Mouse (Mus musculus): ENCODE results near the gene Zbtb4.
"Not testable (repeated sequence)": the region's sequence is repeated elsewhere in the genome, so short reads cannot be mapped to it uniquely, and the experiment has no call there.

Gene Zbtb4

DNA sequence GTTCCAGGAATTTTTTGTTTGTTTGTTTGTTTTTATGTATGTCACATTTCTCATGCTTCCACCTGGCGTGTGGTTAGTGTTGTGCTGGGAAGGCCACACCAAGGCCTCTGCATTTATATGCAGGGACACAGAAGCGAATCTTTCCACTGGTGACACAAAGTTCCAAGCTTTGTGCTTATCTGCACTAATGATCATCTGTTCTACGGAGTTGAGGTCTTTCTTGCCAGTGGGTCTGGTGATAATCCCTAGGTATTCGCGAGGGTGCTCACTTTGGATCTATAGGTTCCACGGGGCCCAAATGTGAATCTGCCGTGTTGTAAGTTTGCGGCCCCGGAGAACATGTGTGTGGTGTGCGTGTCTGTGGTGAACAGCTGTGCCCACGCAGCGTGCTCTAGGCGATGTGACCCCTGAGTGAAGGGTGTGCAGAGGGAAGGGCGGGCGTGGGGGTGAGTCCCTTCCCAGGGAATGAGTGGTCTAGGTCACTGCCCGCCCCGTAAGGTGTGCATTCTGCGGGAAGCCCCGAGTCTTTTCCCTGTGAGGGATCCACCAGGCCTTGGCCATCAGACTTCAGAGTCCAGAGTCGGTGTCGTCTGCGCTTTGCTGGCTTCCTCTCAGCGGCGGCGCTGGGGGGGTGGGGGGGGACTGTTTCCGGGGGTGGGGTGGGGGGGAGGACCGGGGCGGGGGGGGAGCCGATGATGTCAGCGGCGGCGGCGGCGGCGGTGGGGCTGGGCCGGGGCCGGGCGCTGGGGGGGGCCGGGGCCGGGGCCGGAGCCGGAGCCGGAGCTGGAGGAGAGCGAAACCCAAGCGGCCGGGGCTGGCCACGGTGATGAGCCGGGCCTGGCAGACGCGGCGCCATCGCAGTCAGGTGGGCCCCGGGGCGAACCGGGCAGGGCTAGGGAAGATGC is at the start of gene Zbtb4:
Gene Zbtb4, plus strand, starts transcription at position 692 of the 905 bp plus-strand sequence.
- DNase-seq = peak in 1 of 2 experiments; percentile 75

- no peak for DNase-seq
These were observed 49.8 kb upstream of the Zbtb4 start for GRCm38 (mm10) chr11:69715929-69716328.

DNA sequence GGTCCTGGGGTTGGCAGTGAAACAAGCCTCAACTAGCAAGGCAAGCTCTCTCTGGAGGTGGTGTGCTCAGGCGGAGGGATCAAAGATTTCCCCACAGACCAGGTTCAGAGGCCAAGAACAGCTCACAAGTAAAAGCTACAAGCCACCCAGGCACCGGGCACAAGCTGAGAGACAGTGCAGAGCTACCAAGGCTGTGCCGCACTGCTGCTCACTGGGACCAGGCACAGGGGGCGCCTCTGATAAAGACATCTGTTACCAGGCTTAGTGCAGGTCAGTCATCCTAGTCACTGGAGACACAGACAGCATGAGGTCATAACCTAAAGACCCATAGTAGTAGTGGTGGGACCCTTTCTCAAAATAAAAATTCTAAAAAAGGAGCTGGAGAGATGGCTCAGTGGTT is 48.8 kb upstream of the Zbtb4 start:
- DNase-seq = no peak

- DNase-seq = no peak
These were observed 47.1 kb upstream of the Zbtb4 start for GRCm38 (mm10) chr11:69718661-69719060.

DNA sequence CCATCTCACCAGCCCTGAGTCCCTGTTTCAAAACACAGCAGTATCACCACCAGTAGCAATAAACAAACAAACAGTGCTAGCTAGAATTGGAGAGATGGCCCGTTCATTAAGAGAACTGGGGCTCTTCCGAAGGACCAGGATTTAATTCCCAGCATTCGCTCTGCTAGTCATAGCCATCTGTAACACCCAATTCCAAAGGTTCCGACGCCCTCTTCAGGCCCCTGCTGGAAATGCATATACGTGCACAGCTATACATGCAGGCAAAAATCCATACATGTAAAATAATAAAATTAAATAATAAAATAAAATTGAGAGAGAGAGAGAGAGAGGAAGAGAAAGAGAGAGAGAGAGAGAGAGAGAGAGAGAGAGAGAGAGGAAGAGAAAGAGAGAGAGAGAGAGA is 46.3 kb upstream of the Zbtb4 start:
- no peak for DNase-seq

DNA sequence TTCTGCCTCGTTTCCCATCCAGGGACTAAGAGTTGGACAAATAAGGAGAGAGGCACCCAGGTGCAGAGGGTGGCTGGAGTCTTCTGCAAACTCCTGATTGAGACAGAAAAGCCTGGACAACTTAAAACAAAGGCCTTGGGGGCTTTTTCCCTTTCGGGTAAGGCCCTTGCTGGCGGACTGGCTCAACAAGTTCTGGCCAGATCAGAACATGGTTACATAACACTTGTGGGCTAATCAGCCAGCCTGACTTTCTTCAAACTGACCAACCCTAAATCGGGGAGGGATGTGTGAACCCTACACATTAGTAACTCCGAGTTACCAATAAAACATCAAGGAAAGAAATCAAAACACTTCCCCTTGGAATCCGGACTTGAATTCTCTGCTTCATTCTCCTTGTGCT is 44.9 kb upstream of the Zbtb4 start:
- no peak for DNase-seq

DNA sequence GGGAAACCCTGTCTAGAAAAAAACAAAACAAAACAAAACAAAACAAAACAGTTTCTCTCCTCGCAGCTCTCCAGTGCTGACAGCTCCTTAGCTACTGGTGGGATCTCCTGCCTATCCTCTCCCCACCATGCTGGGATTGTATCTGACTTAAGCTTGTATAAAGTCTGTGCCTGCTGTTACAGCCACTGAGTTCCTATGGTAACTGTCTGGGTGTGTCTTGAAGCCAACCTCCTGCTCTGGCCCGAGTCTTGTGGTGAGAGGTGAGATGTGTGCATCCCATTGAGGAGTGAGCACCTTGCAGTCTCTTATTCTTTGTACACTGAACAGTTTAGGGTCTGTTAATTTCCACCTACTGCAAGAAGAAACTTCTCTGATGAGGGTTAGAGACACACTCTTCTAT is 42.6 kb upstream of the Zbtb4 start:
- no peak for DNase-seq

- DNase-seq = no peak
These were observed 39.8 kb upstream of the Zbtb4 start for GRCm38 (mm10) chr11:69725951-69726350.

- peak; percentile 70 to 81 for DNase-seq
These were observed 36.6 kb upstream of the Zbtb4 start for GRCm38 (mm10) chr11:69729063-69729462.

GRCm38 (mm10) chr11:69731408-69731807 is 34.3 kb upstream of the Zbtb4 start:
- not testable (repeated sequence) for DNase-seq

DNA sequence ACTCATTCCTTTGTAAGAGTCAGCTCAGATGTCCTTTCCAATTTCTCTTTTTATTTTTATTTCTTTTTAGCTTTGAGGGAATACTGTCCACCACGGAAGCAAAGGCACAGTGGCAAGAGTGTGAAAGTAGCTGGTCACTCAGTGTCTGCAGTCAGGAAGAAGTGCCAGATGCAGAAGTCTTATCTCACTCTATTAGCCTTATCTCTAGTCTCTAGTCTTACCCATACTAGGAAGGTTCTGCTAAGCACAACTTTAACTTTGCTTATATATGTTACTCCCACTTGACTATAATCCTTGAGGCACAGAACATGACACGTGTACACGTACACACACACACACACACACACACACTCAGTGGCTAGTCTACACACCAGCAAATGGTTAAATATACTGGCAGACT is 14.1 kb upstream of the Zbtb4 start:
- DNase-seq = no peak

GRCm38 (mm10) chr11:69752686-69753085 is 13.0 kb upstream of the Zbtb4 start:
- DNase-seq = no peak

DNA sequence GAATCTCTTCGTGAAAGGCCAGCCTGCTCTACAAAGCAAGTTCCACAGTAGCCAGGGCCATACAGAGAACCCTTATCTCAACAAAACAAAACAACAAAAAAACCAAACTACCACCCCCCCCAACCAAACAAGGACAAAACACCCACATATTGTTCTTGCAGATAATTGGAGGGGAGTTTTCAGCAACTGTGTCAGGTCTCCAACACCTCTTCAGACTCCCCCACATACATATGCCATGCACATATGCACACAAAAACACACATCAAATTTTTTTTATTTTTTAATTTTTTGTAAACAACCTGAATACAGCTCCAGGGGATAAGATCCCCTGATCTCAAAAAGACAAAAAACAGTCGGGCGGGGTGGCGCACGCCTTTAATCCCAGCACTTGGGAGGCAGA is 11.5 kb upstream of the Zbtb4 start:
- no peak for DNase-seq

- DNase-seq = peak; percentile 74 to 83
These were observed 11.0 kb upstream of the Zbtb4 start for GRCm38 (mm10) chr11:69754701-69755100.

GRCm38 (mm10) chr11:69757303-69758089 is 8.2 kb upstream of the Zbtb4 start:
- DNase-seq = peak in 1 of 2 experiments; percentile 4

GRCm38 (mm10) chr11:69758090-69758456 is 7.6 kb upstream of the Zbtb4 start:
- DNase-seq = peak; percentile 97 to 98

DNA sequence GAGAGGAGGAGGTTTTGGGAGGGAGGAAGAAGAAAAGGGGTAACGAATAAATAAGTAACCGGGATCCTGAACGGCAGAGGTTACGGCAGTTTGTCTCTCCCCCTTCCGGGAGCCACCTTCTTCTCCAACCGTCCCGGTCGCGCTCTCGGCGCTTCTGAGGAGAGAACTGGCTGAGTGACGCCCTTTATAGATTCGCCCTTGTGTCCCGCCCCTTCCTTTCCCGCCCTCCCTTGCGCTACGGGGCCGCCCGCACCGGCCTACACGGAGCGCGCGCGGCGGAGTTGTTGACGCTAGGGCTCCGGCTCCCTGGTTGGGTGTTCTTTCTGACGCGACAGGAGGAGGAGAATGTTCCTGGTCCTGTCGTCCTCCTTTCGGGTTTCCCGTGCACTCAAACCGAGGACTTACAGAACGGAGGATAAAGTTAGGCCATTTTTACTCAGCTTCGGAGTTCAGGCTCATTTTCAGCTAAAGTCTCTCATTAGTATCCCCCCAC is 7.2 kb upstream of the Zbtb4 start, which contains the start of gene Polr2a:
Gene Polr2a, minus strand, starts transcription at position 160 of the 493 bp plus-strand sequence.
- peak; percentile 98 to 99 for DNase-seq

DNA sequence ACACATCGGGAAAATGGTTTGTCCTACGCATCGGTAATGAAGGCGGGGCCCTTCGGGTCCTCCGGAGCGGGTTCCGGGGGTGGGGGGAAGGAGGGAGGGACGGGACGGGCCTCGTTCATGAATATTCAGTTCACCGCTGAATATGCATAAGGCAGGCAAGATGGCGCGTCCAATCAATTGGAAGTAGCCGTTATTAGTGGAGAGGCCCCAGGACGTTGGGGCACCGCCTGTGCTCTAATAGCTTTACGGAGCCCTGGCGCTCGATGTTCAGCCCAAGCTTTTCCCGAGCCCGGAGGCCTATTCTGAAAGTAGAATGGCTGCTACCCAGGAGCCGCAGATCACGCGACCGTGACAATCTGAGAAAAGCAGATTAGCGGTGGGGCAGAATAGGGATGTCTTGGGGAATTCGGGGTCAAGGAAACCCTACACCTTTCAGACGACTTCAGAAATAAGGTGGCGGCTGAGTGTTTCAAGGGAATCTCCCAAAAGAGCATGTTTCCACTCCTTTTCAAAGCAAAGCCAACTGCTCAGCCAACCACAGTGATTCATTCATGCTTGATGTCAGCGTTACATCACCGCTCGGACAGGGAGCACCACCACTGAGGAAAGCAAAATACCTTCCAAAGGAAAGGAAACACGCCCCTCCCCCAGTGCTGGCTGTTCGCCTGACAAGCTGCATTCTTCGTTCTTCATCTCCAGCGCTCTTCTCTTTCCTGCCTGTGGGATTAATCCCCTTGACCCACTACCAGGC is 6.6 kb upstream of the Zbtb4 start:
- peak; percentile 97 to 99 for DNase-seq

DNA sequence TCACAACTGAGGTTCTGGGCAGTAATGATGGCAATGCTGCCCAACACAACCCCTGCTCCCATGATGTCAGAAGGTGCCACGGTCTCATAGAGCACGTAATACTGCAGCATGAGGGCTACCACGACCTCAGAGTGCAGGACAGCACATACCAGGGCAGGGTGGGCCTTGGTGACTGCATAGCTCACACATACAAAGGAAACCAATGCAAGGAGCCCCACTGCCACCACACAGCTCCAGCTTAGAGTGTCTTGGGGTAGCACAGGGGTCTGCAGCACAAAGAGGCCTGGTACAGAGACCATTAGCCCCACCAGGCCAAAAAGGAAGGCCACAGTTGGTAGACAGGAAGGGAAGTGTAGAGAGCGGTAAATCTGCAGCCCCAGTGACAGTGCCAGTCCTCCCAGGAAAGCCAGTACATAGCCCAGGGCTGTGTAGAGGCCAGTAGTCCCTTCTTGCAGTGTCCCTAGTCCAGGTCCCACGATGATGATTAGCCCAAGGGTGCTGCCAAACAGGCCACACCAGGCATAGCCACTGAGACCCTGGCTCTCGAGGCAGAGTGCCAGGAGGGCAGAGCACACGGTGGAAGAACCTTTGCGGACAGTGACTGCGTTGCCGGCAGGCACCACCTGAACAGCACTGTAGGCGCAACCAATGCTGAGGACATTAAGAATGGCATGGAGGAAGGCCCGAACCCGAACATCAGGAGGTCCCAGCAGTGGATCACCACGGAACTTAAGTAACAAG is 5.4 kb upstream of the Zbtb4 start:
- DNase-seq = peak in 1 of 2 experiments; percentile 36

- DNase-seq = no peak
These were observed 4.9 kb upstream of the Zbtb4 start for GRCm38 (mm10) chr11:69760901-69761200.

- DNase-seq = no peak
These were observed 3.8 kb upstream of the Zbtb4 start, which contains the start of gene Slc35g3 for GRCm38 (mm10) chr11:69761868-69762267. TSS of gene Slc35g3 (minus strand) at chr11:69761968.

DNA sequence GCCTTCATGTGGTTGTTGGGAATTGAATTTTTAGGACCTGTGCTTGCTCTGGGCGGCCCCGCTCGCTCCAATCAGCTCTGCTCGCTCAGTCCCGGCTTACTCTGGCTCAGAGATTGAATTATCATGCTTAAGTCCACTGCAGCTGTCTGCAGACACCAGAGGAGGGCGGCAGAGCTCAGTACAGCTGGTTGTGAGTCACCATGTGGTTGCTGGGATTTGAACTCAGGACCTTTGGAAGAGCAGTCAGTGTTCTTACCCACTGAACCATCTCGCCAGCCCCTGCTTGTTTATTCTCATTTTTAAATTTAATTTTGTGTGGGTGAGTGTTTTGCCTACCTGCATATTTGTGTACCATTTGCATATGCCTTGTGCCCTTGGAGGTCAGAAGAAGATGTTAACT is 2.2 kb upstream of the Zbtb4 start:
- DNase-seq = no peak
